Mouse (Mus musculus) kidney, adult 2 months (tissue): ENCODE measurements around the gene Syt12.

Source experiments
- CTCF ChIP-seq: fragments of 200-500 bp; conservative IDR thresholded peaks from 2 replicates; pipeline ENCODE4 v1.5.1; 2011; ENCODE audit warnings: low read depth, mild to moderate bottlenecking, control low read depth, low read length, moderate library complexity, mixed read lengths; ENCODE audit not compliant: insufficient read depth, insufficient read length
- POLR2A ChIP-seq: fragments of 200-500 bp; IDR thresholded peaks from one replicate; pipeline ENCODE4 v1.6.1; 2011; ENCODE audit warnings: low read depth, low read length, control low read depth

DNA sequence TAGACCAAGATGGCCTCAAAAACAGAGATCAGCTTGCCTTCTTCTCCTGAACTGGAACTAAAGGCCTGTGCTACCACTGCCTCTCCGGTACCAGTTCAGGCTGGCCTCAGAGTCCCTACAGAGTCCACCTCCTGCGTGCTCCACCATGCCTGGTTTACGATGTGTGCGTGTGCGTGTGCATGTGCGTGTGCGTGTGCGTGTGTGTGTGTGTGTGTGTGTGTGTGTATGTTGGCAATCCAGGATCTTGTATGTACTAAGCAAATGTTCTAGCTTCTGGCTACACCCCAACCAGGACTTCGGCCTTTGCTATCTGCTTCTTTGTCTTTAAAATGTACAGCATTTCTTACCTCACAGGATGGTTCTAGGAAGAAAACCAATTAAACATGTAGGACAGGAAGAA lies 28.0 kb downstream of the Syt12 start:
- TF ChIP-seq POLR2A (no peak), CTCF (no peak)
